Mouse (Mus musculus) MEL (cell line): ENCODE measurements around the gene Fjx1. TPM values are rescaled to one million over a fixed set of nuclear protein-coding genes. Genes with fewer than 3 reads are reported as not detected.

Experiments used
- DNase-seq: peaks from one replicate; pipeline ENCODE4 v3.0.0; 2011; ENCODE audit warnings: low read depth, low spot score
- H3K27ac ChIP-seq: 2 replicates; pipeline ENCODE4 v1.5.1; 2012; ENCODE audit warnings: low read depth, mild to moderate bottlenecking, control low read depth, low read length, moderate library complexity; ENCODE audit not compliant: control insufficient read depth
- H3K27me3 ChIP-seq, 2 experiments: fragments of 150-350 bp in 1 of 2; sonication (generic) in 1 of 2; 2 replicates each; pipeline ENCODE4 v1.6.1; 2012; ENCODE audit warnings: low read length in 2 of 2, mild to moderate bottlenecking in 2 of 2, improper control_type of control experiment in 1 of 2, moderate library complexity in 1 of 2; ENCODE audit not compliant: insufficient read depth in 2 of 2, control insufficient read depth in 1 of 2
- H3K36me3 ChIP-seq, 2 experiments: 2 replicates each; pipeline ENCODE4 v1.6.1; 2012 to 2014; ENCODE audit warnings: low read length in 2 of 2, improper control_type of control experiment in 1 of 2, inconsistent platforms in 1 of 2, mild to moderate bottlenecking in 1 of 2; ENCODE audit not compliant: insufficient read depth in 2 of 2, control insufficient read depth in 1 of 2
- H3K4me1 ChIP-seq, 2 experiments: fragments of 150-350 bp in 1 of 2; sonication (generic) in 1 of 2; 2 replicates each; pipeline ENCODE4 v1.6.1; 2012; ENCODE audit warnings: low read length in 2 of 2, improper control_type of control experiment in 1 of 2, mild to moderate bottlenecking in 1 of 2; ENCODE audit not compliant: insufficient read depth in 2 of 2, control insufficient read depth in 1 of 2
- H3K4me3 ChIP-seq, 2 experiments: fragments of 150-350 bp in 1 of 2; sonication (generic) in 1 of 2; 2 replicates each; pipeline ENCODE4 v1.5.1; 2012; ENCODE audit warnings: low read depth in 2 of 2, low read length in 2 of 2, mild to moderate bottlenecking in 2 of 2, moderate library complexity in 2 of 2, control low read depth in 1 of 2, improper control_type of control experiment in 1 of 2; ENCODE audit not compliant: control insufficient read depth in 1 of 2, insufficient read depth in 1 of 2
- H3K79me2 ChIP-seq: 2 replicates; pipeline ENCODE4 v1.6.1; 2012; ENCODE audit warnings: mild to moderate bottlenecking, low read length, moderate library complexity; ENCODE audit not compliant: control insufficient read depth, poor library complexity, insufficient read depth
- H3K9ac ChIP-seq: 2 replicates; pipeline ENCODE4 v1.6.1; 2012; ENCODE audit warnings: low read depth, mild to moderate bottlenecking, control low read depth, low read length, moderate library complexity; ENCODE audit not compliant: control insufficient read depth, poor library complexity, severe bottlenecking
- H3K9me3 ChIP-seq: fragments of 150-350 bp; sonication (generic); replicated peaks from 2 replicates; pipeline ENCODE4 v1.6.1; 2012; ENCODE audit warnings: mild to moderate bottlenecking, low read length, improper control_type of control experiment, moderate library complexity; ENCODE audit not compliant: insufficient read depth
- BHLHE40 ChIP-seq: IDR thresholded peaks from 2 replicates; pipeline ENCODE4 v1.6.1; 2012; ENCODE audit warnings: low read depth, mild to moderate bottlenecking, inconsistent platforms, low read length, improper control_type of control experiment, borderline replicate concordance
- CHD1 ChIP-seq: IDR thresholded peaks from 2 replicates; pipeline ENCODE4 v1.6.1; 2012; ENCODE audit warnings: low read depth, mild to moderate bottlenecking, inconsistent platforms, low read length, improper control_type of control experiment
- CHD2 ChIP-seq: IDR thresholded peaks from 2 replicates; pipeline ENCODE4 v1.6.1; 2011; ENCODE audit warnings: low read length, improper control_type of control experiment
- ELF1 ChIP-seq: IDR thresholded peaks from 2 replicates; pipeline ENCODE4 v1.6.1; 2014; ENCODE audit warnings: low read depth, mild to moderate bottlenecking, inconsistent platforms, low read length, improper control_type of control experiment, moderate library complexity
- EP300 ChIP-seq, 2 experiments: IDR thresholded peaks; 2 replicates each; pipeline ENCODE4 v1.6.1; 2011; ENCODE audit warnings: improper control_type of control experiment in 2 of 2, low read length in 2 of 2, low read depth in 1 of 2, mild to moderate bottlenecking in 1 of 2
- GABPA ChIP-seq: IDR thresholded peaks from 2 replicates; pipeline ENCODE4 v1.6.1; 2012; ENCODE audit warnings: low read depth, mild to moderate bottlenecking, inconsistent platforms, low read length, improper control_type of control experiment, moderate library complexity
- GATA1 ChIP-seq: IDR thresholded peaks from 2 replicates; pipeline ENCODE4 v1.6.1; 2011; ENCODE audit warnings: low read depth, low read length, improper control_type of control experiment
- MAZ ChIP-seq: IDR thresholded peaks from 2 replicates; pipeline ENCODE4 v1.6.1; 2012; ENCODE audit warnings: low read depth, mild to moderate bottlenecking, inconsistent platforms, low read length, improper control_type of control experiment
- MXI1 ChIP-seq: IDR thresholded peaks from 2 replicates; pipeline ENCODE4 v1.6.1; 2011; ENCODE audit warnings: mild to moderate bottlenecking, low read depth, low read length, improper control_type of control experiment
- MYB ChIP-seq: IDR thresholded peaks from 2 replicates; pipeline ENCODE4 v1.6.1; 2011; ENCODE audit warnings: mild to moderate bottlenecking, low read depth, low read length, improper control_type of control experiment
- MYC ChIP-seq: IDR thresholded peaks from 2 replicates; pipeline ENCODE4 v1.6.1; 2011; ENCODE audit warnings: low read depth, mild to moderate bottlenecking, low read length, improper control_type of control experiment, moderate library complexity
- NELFE ChIP-seq: IDR thresholded peaks from 2 replicates; pipeline ENCODE4 v1.6.1; 2011; ENCODE audit warnings: low read depth, low read length, improper control_type of control experiment
- NRF1 ChIP-seq: IDR thresholded peaks from 2 replicates; pipeline ENCODE4 v1.6.1; 2014; ENCODE audit warnings: low read depth, mild to moderate bottlenecking, inconsistent platforms, low read length, improper control_type of control experiment, moderate library complexity; ENCODE audit not compliant: poor library complexity, insufficient read depth, severe bottlenecking
- POLR2A ChIP-seq, 2 experiments: IDR thresholded peaks; 2 replicates each; pipeline ENCODE4 v1.6.1; 2011 to 2012; ENCODE audit warnings: low read length in 2 of 2, mild to moderate bottlenecking in 2 of 2, control low read depth in 1 of 2, improper control_type of control experiment in 1 of 2, low read depth in 1 of 2, moderate library complexity in 1 of 2; ENCODE audit not compliant: control insufficient read depth in 1 of 2, insufficient read depth in 1 of 2, poor library complexity in 1 of 2
- POLR2AphosphoS2 ChIP-seq: IDR thresholded peaks from 2 replicates; pipeline ENCODE4 v1.6.1; 2011; ENCODE audit warnings: low read length, improper control_type of control experiment
- RAD21 ChIP-seq: IDR thresholded peaks from 2 replicates; pipeline ENCODE4 v1.6.1; 2011; ENCODE audit warnings: mild to moderate bottlenecking, low read depth, low read length, improper control_type of control experiment
- RCOR1 ChIP-seq: IDR thresholded peaks from 2 replicates; pipeline ENCODE4 v1.6.1; 2012; ENCODE audit warnings: low read depth, mild to moderate bottlenecking, inconsistent platforms, low read length, improper control_type of control experiment
- SMC3 ChIP-seq: IDR thresholded peaks from 2 replicates; pipeline ENCODE4 v1.6.1; 2011; ENCODE audit warnings: low read depth, low read length, improper control_type of control experiment
- TAL1 ChIP-seq: IDR thresholded peaks from 2 replicates; pipeline ENCODE4 v1.6.1; 2012; ENCODE audit warnings: mild to moderate bottlenecking, inconsistent platforms, low read length, moderate library complexity, mixed read lengths
- TBP ChIP-seq: IDR thresholded peaks from 2 replicates; pipeline ENCODE4 v1.8.0; 2011; ENCODE audit warnings: low read depth, low read length, improper control_type of control experiment
- TCF12 ChIP-seq: IDR thresholded peaks from 2 replicates; pipeline ENCODE4 v1.6.1; 2014; ENCODE audit warnings: low read depth, mild to moderate bottlenecking, inconsistent platforms, low read length, improper control_type of control experiment, moderate library complexity
- UBTF ChIP-seq: IDR thresholded peaks from 2 replicates; pipeline ENCODE4 v1.6.1; 2012; ENCODE audit warnings: low read depth, mild to moderate bottlenecking, inconsistent platforms, low read length, improper control_type of control experiment, moderate library complexity, borderline replicate concordance; ENCODE audit not compliant: insufficient read depth
- ZKSCAN1 ChIP-seq: IDR thresholded peaks from 2 replicates; pipeline ENCODE4 v1.6.1; 2012; ENCODE audit warnings: low read depth, mild to moderate bottlenecking, inconsistent platforms, low read length, improper control_type of control experiment, moderate library complexity
- ZNF384 ChIP-seq: IDR thresholded peaks from 2 replicates; pipeline ENCODE4 v1.6.1; 2012; ENCODE audit warnings: low read depth, mild to moderate bottlenecking, inconsistent platforms, low read length, improper control_type of control experiment
- polyA plus RNA-seq, 2 experiments: library from polyadenylated mRNA; stranded (reverse) in 1 of 2; unstranded in 1 of 2; fragments of >175 nt in 1 of 2; fragments of >200 nt in 1 of 2; gene quantifications; 2 replicates each; pipeline versions ENCODE4 v1.2.1 to v1.2.4; 2012; ENCODE audit warnings: low replicate concordance in 2 of 2, low read depth in 1 of 2; ENCODE audit not compliant: insufficient read length in 2 of 2, insufficient read depth in 1 of 2, missing spikeins in 1 of 2
- total RNA-seq: library from RNA; depleted of rRNA; stranded (reverse); fragments of 300-350 nt; gene quantifications from 2 replicates; pipeline ENCODE4 v1.2.3, GENCODE M21; 2012

Gene Fjx1
- total and polyA plus RNA-seq, 3 experiments = not detected

- no peak overlapping the region for H3K27ac ChIP-seq
- peaks cover 0 to 37% of the 10 kb centered on the region in 2 experiments; a peak in 3 of 4 replicates for H3K36me3 ChIP-seq
- H3K9ac ChIP-seq = no peak overlapping the region
- H3K4me3 ChIP-seq = no peak overlapping the region
- no peaks in the 10 kb centered on the region for H3K9me3 ChIP-seq
- H3K4me1 ChIP-seq = peaks cover 8 to 31% of the 10 kb centered on the region in 2 experiments
- no peaks in the 10 kb centered on the region for H3K27me3 ChIP-seq
- H3K79me2 ChIP-seq = peaks cover 19% of the 10 kb centered on the region
- DNase-seq = no peak
- no peak for TF ChIP-seq ZNF384
- TF ChIP-seq ZKSCAN1 = no peak
- TF ChIP-seq TBP = no peak
- no peak for TF ChIP-seq MXI1
- no peak for TF ChIP-seq EP300 (IDR thresholded peaks at IDR 0.05; ENCODE audit: low read depth in 1 of 2, low read length in 2 of 2)
- no peak for TF ChIP-seq NRF1
- TF ChIP-seq TCF12 = no peak
- no peak for TF ChIP-seq GABPA
- TF ChIP-seq TAL1 = no peak
- TF ChIP-seq MAZ = no peak
- no peak for TF ChIP-seq RAD21
- no peak for TF ChIP-seq GATA1
- no peak for TF ChIP-seq ELF1
- no peak for TF ChIP-seq SMC3
- no peak for TF ChIP-seq MYC
- no peak for TF ChIP-seq UBTF
- TF ChIP-seq RCOR1 = no peak
- TF ChIP-seq CHD1 = no peak
- no peak for TF ChIP-seq POLR2AphosphoS2
- TF ChIP-seq, all 39 proteins: peak for 0
Observed at GRCm38 (mm10) chr2:102403982-102404381, 48.3 kb downstream of the Fjx1 start.

- no peak overlapping the region for H3K9ac ChIP-seq
- no peak for DNase-seq
- no peak overlapping the region for H3K4me3 ChIP-seq
- TF ChIP-seq BHLHE40 (no peak), MYB (no peak), CHD2 (no peak), MYC (no peak), NELFE (no peak), POLR2A (IDR thresholded peaks at IDR 0.05; ENCODE audit: control insufficient read depth in 1 of 2, insufficient read depth in 1 of 2, low read depth in 1 of 2, low read length in 2 of 2, poor library complexity in 1 of 2) (no peak), GABPA (no peak)
- H3K27ac ChIP-seq = no peak overlapping the region
- H3K27me3 ChIP-seq = no peaks in the 10 kb centered on the region
- H3K9me3 ChIP-seq = no peaks in the 10 kb centered on the region
- H3K79me2 ChIP-seq = peaks cover 22% of the 10 kb centered on the region
- peaks cover 0 to 42% of the 10 kb centered on the region in 2 experiments; a peak in 3 of 4 replicates for H3K36me3 ChIP-seq
- peaks cover 12 to 33% of the 10 kb centered on the region in 2 experiments for H3K4me1 ChIP-seq
Observed at GRCm38 (mm10) chr2:102403306-102403705, 49.0 kb downstream of the Fjx1 start.
